ENCODE assay signal across 8 mouse cellular contexts in genomic region chr4:55531096-55531855, GRCm38 (mm10). TPM values are rescaled to one million over a fixed set of nuclear protein-coding genes. Genes with fewer than 3 reads are reported as not detected.
DNase-seq lines count a peak whose midpoint lies in the region; ATAC-seq lines count a peak whose summit lies in the region.

No protein-coding gene starts in this region.

- peak; percentile 44 to 66 for DNase-seq in urinary bladder, adult 18-20 months (ENCODE audit: low spot score in 2 of 2)
- DNase-seq in urinary bladder, postnatal 10 days (ENCODE audit: low spot score): no peak
- DNase-seq in kidney, postnatal 10 days: peak; percentile 73
- peak; percentile 97 for DNase-seq in midbrain, embryonic 11.5 days (ENCODE audit: low spot score, missing footprints)
- DNase-seq in layer of hippocampus, adult 9-10 months (ENCODE audit: low spot score): no peak

- peak overlapping the region; percentile 74 for H3K4me3 ChIP-seq in embryonic facial prominence, embryonic 13.5 days
- H3K4me3 ChIP-seq in heart, embryonic 14.5 days (ENCODE audit: control insufficient read depth in 1 of 2, insufficient read depth in 1 of 2, low read depth in 1 of 2, low read length in 2 of 2): peak overlapping the region; percentile 54 to 69
- peak overlapping the region; percentile 55 for H3K4me3 ChIP-seq in midbrain, embryonic 11.5 days (ENCODE audit: low read depth, low read length)
- H3K4me3 ChIP-seq in stomach, embryonic 14.5 days (ENCODE audit: low read depth, low read length): peak overlapping the region; percentile 65

- H3K36me3 ChIP-seq in embryonic facial prominence, embryonic 13.5 days: 0 out of 2 replicates have a peak, but pooled peaks cover 3% of the 10 kb centered on the region
- 0 out of 2 replicates have a peak, but pooled peaks cover 4% of the 10 kb centered on the region for H3K36me3 ChIP-seq in heart, embryonic 14.5 days (ENCODE audit: control insufficient read depth, insufficient read depth, low read length)
- H3K36me3 ChIP-seq in midbrain, embryonic 11.5 days (ENCODE audit: control insufficient read depth, insufficient read depth, low read length): no peaks in the 10 kb centered on the region
- H3K36me3 ChIP-seq in stomach, embryonic 14.5 days (ENCODE audit: control insufficient read depth, insufficient read depth, low read length): no peaks in the 10 kb centered on the region

- H3K27ac ChIP-seq in embryonic facial prominence, embryonic 13.5 days: peak overlapping the region; percentile 78
- H3K27ac ChIP-seq in heart, embryonic 14.5 days (replicated peaks in 1 of 2; ENCODE audit: control insufficient read depth in 1 of 2, insufficient read depth in 1 of 2, low read depth in 2 of 2, low read length in 2 of 2): no peak overlapping the region
- no peak overlapping the region for H3K27ac ChIP-seq in midbrain, embryonic 11.5 days (ENCODE audit: low read depth, low read length)
- peak overlapping the region; percentile 69 for H3K27ac ChIP-seq in stomach, embryonic 14.5 days (ENCODE audit: low read length)

- peaks cover 30% of the 10 kb centered on the region for H3K4me1 ChIP-seq in embryonic facial prominence, embryonic 13.5 days
- H3K4me1 ChIP-seq in heart, embryonic 14.5 days (ENCODE audit: control insufficient read depth in 2 of 2, insufficient read depth in 2 of 2, low read length in 2 of 2): peaks cover 10% of the 10 kb centered on the region in 2 experiments; a peak in 2 of 4 replicates
- H3K4me1 ChIP-seq in midbrain, embryonic 11.5 days (ENCODE audit: control insufficient read depth, insufficient read depth, low read length): peaks cover 19% of the 10 kb centered on the region
- H3K4me1 ChIP-seq in stomach, embryonic 14.5 days (ENCODE audit: control insufficient read depth, insufficient read depth, low read length): peaks cover 13% of the 10 kb centered on the region; the same call in 1 of the 2 replicates

- H3K9me3 ChIP-seq in embryonic facial prominence, embryonic 13.5 days: no peaks in the 10 kb centered on the region
- H3K9me3 ChIP-seq in heart, embryonic 14.5 days (ENCODE audit: control insufficient read depth, low read length): no peaks in the 10 kb centered on the region
- no peaks in the 10 kb centered on the region for H3K9me3 ChIP-seq in midbrain, embryonic 11.5 days (ENCODE audit: control insufficient read depth, low read length)
- no peaks in the 10 kb centered on the region for H3K9me3 ChIP-seq in stomach, embryonic 14.5 days (ENCODE audit: control insufficient read depth, low read depth, low read length)

- H3K4me2 ChIP-seq in embryonic facial prominence, embryonic 13.5 days: peak overlapping the region; percentile 94
- H3K4me2 ChIP-seq in heart, embryonic 14.5 days (ENCODE audit: low read length): peak overlapping the region; percentile 81
- peak overlapping the region; percentile 97 for H3K4me2 ChIP-seq in midbrain, embryonic 11.5 days
- H3K4me2 ChIP-seq in stomach, embryonic 14.5 days (replicated peaks; ENCODE audit: low read depth, low read length): peak overlapping the region; percentile 91

- no peak for ATAC-seq in embryonic facial prominence, embryonic 13.5 days (ENCODE audit: insufficient number of reproducible peaks, insufficient read depth, low FRiP score, low TSS enrichment, low read depth)
- ATAC-seq in heart, embryonic 14.5 days (ENCODE audit: insufficient number of reproducible peaks, insufficient read depth, low FRiP score, low read depth): no peak
- ATAC-seq in midbrain, embryonic 11.5 days (ENCODE audit: low FRiP score): no peak
- no peak for ATAC-seq in stomach, embryonic 14.5 days (ENCODE audit: insufficient number of reproducible peaks, insufficient read depth, low FRiP score, low read depth)

- H3K9ac ChIP-seq in embryonic facial prominence, embryonic 13.5 days: peak overlapping the region; percentile 86
- peak overlapping the region; percentile 83 for H3K9ac ChIP-seq in heart, embryonic 14.5 days (ENCODE audit: low read length)
- H3K9ac ChIP-seq in midbrain, embryonic 11.5 days (ENCODE audit: low read length): peak overlapping the region; percentile 42; the same call in 1 of the 2 replicates
- H3K9ac ChIP-seq in stomach, embryonic 14.5 days (replicated peaks; ENCODE audit: low read depth, low read length): peak overlapping the region; percentile 83

- peaks cover 10% of the 10 kb centered on the region; the same call in 1 of the 2 replicates for H3K27me3 ChIP-seq in embryonic facial prominence, embryonic 13.5 days
- no peaks in the 10 kb centered on the region for H3K27me3 ChIP-seq in heart, embryonic 14.5 days (ENCODE audit: control insufficient read depth, insufficient read depth, low read length)
- peaks cover 39% of the 10 kb centered on the region for H3K27me3 ChIP-seq in midbrain, embryonic 11.5 days (ENCODE audit: control insufficient read depth, insufficient read depth, low read length)
- no peaks in the 10 kb centered on the region for H3K27me3 ChIP-seq in stomach, embryonic 14.5 days (ENCODE audit: control insufficient read depth, insufficient read depth, low read length)

- WGBS in embryonic facial prominence, embryonic 13.5 days: under 1% methylated on average over 56 of the region's 56 CpGs
- WGBS in heart, embryonic 14.5 days: under 1% methylated on average over 56 of the region's 56 CpGs
- 1% methylated on average over 56 of the region's 56 CpGs for whole genome bisulfite sequencing in midbrain, embryonic 11.5 days
- WGBS in stomach, embryonic 14.5 days: 1% methylated on average over 56 of the region's 56 CpGs

RNA-seq across cellular contexts. Expression of gene Klf4, which starts 1.0 kb away (rescaled TPM):
- 21.2 and 22.6 TPM in 2 replicates for polyA plus RNA-seq in embryonic facial prominence, embryonic 13.5 days (2015; fragmentation: Nextera tagmentation; extraction: Ambion mirVana)
- polyA plus RNA-seq in heart, embryonic 14.5 days (2014; fragmentation: Nextera tagmentation; extraction: Ambion mirVana): 4.0 and 4.2 TPM in 2 replicates
- 1.7 and 1.9 TPM in 2 replicates for polyA plus RNA-seq in midbrain, embryonic 11.5 days (2014; fragmentation: Nextera tagmentation; extraction: Ambion mirVana)
- 21.0 and 23.3 TPM in 2 replicates for polyA plus RNA-seq in stomach, embryonic 14.5 days (2014; fragmentation: Nextera tagmentation; extraction: Ambion mirVana)

Comparison
In these comparisons a context has a peak if more than half of its experiments do, and no peak if none do; other contexts are left out.
1. DNase-seq: peak in urinary bladder, adult 18-20 months (2 of 2), kidney, postnatal 10 days (single experiment) and midbrain, embryonic 11.5 days (single experiment); none in urinary bladder, postnatal 10 days (single experiment) and layer of hippocampus, adult 9-10 months (single experiment).
2. H3K27ac ChIP-seq: peak in embryonic facial prominence, embryonic 13.5 days (single experiment) and stomach, embryonic 14.5 days (single experiment); none in heart, embryonic 14.5 days (0 of 2) and midbrain, embryonic 11.5 days (single experiment).
3. Peak in every context shown above with its lines, with median percentiles within 50 percentile points of each other: H3K4me2 ChIP-seq, H3K4me3 ChIP-seq and H3K9ac ChIP-seq.